Mouse (Mus musculus): ENCODE measurements at regions not wholly inside any gene's neighbourhood (a gene's known extent, or its start where the extent isn't known, plus 50 kb on each side); places are given as distances from the start of the nearest gene placed in this dataset.
"Not testable (repeated sequence)": the region's sequence is repeated elsewhere in the genome, so short reads cannot be mapped to it uniquely, and the experiment has no call there.

GRCm38 (mm10) chr1:88799789-88800188 is 97.8 kb upstream of the Arl4c start:
- peak; percentile 45; the same call in 1 of the 2 replicates for ATAC-seq
- Histone ChIP-seq H3K9me3 (replicated peaks; ENCODE audit: control insufficient read depth, low read length, poor library complexity, severe bottlenecking) (no peaks in the 10 kb centered on the region), H3K27me3 (ENCODE audit: control insufficient read depth, insufficient read depth, low read depth, low read length) (no peaks in the 10 kb centered on the region), H3K4me2 (ENCODE audit: low read length) (no peak overlapping the region), H3K4me1 (ENCODE audit: control insufficient read depth, insufficient read depth, low read length) (peaks cover 8% of the 10 kb centered on the region; the same call in 1 of the 2 replicates), H3K4me3 (ENCODE audit: low read depth, low read length) (no peak overlapping the region), H3K36me3 (ENCODE audit: control insufficient read depth, insufficient read depth, low read length) (no peaks in the 10 kb centered on the region), H3K27ac (ENCODE audit: low read length) (no peak overlapping the region), H3K9ac (ENCODE audit: low read depth, low read length) (no peak overlapping the region)
- WGBS, result 22% methylated on average over 8 of the region's 8 CpGs

GRCm38 (mm10) chr1:88800411-88800810 is 98.4 kb upstream of the Arl4c start:
- Histone ChIP-seq H3K27ac (ENCODE audit: low read length) (no peak overlapping the region), H3K36me3 (ENCODE audit: control insufficient read depth, insufficient read depth, low read length) (no peaks in the 10 kb centered on the region), H3K4me2 (ENCODE audit: low read length) (no peak overlapping the region), H3K4me3 (ENCODE audit: low read depth, low read length) (no peak overlapping the region), H3K9ac (ENCODE audit: low read depth, low read length) (no peak overlapping the region), H3K27me3 (ENCODE audit: control insufficient read depth, insufficient read depth, low read depth, low read length) (no peaks in the 10 kb centered on the region), H3K4me1 (ENCODE audit: control insufficient read depth, insufficient read depth, low read length) (peaks cover 8% of the 10 kb centered on the region; the same call in 1 of the 2 replicates), H3K9me3 (replicated peaks; ENCODE audit: control insufficient read depth, low read length, poor library complexity, severe bottlenecking) (no peaks in the 10 kb centered on the region)
- 31% methylated on average over 5 of the region's 5 CpGs for WGBS
- no peak; the same call in 1 of the 2 replicates for ATAC-seq

- H3K9me3 ChIP-seq (replicated peaks; ENCODE audit: control insufficient read depth, low read length, poor library complexity, severe bottlenecking); H3K4me2 ChIP-seq (ENCODE audit: low read length); H3K27me3 ChIP-seq (ENCODE audit: control insufficient read depth, insufficient read depth, low read depth, low read length); H3K4me3 ChIP-seq (ENCODE audit: low read depth, low read length); H3K9ac ChIP-seq (ENCODE audit: low read depth, low read length); H3K36me3 ChIP-seq (ENCODE audit: control insufficient read depth, insufficient read depth, low read length); ATAC-seq; H3K4me1 ChIP-seq (ENCODE audit: control insufficient read depth, insufficient read depth, low read length); H3K27ac ChIP-seq (ENCODE audit: low read length): not testable (repeated sequence)
Measured at GRCm38 (mm10) chr1:88801151-88801550, 99.1 kb upstream of the Arl4c start.

- Histone ChIP-seq H3K9ac (ENCODE audit: low read depth, low read length) (no peak overlapping the region), H3K4me1 (ENCODE audit: control insufficient read depth, insufficient read depth, low read length) (no peaks in the 10 kb centered on the region), H3K9me3 (replicated peaks; ENCODE audit: control insufficient read depth, low read length, poor library complexity, severe bottlenecking) (no peaks in the 10 kb centered on the region), H3K4me3 (ENCODE audit: low read depth, low read length) (no peak overlapping the region), H3K4me2 (ENCODE audit: low read length) (no peak overlapping the region), H3K27ac (ENCODE audit: low read length) (no peak overlapping the region), H3K27me3 (ENCODE audit: control insufficient read depth, insufficient read depth, low read depth, low read length) (no peaks in the 10 kb centered on the region), H3K36me3 (ENCODE audit: control insufficient read depth, insufficient read depth, low read length) (no peaks in the 10 kb centered on the region)
- WGBS, result 57% methylated on average over 6 of the region's 6 CpGs
- no peak for ATAC-seq
Measured at GRCm38 (mm10) chr1:88806960-88807359, 104.9 kb upstream of the Arl4c start.

GRCm38 (mm10) chr1:88807901-88808300 is 105.9 kb upstream of the Arl4c start:
- Histone ChIP-seq H3K9ac (ENCODE audit: low read depth, low read length) (no peak overlapping the region), H3K36me3 (ENCODE audit: control insufficient read depth, insufficient read depth, low read length) (no peaks in the 10 kb centered on the region)
- WGBS, result 90% methylated on average over 6 of the region's 6 CpGs

GRCm38 (mm10) chr1:88808508-88808907 is 106.5 kb upstream of the Arl4c start:
- H3K36me3 ChIP-seq (ENCODE audit: control insufficient read depth, insufficient read depth, low read length), result no peaks in the 10 kb centered on the region
- no peaks in the 10 kb centered on the region for H3K27me3 ChIP-seq (ENCODE audit: control insufficient read depth, insufficient read depth, low read depth, low read length)
- no peak overlapping the region for H3K4me2 ChIP-seq (ENCODE audit: low read length)
- no peak overlapping the region for H3K9ac ChIP-seq (ENCODE audit: low read depth, low read length)
- no peaks in the 10 kb centered on the region for H3K9me3 ChIP-seq (replicated peaks; ENCODE audit: control insufficient read depth, low read length, poor library complexity, severe bottlenecking)
- H3K4me1 ChIP-seq (ENCODE audit: control insufficient read depth, insufficient read depth, low read length), result peaks cover 5% of the 10 kb centered on the region
- H3K27ac ChIP-seq (ENCODE audit: low read length), result no peak overlapping the region
- WGBS, result 37% methylated on average over 3 of the region's 3 CpGs
- no peak overlapping the region for H3K4me3 ChIP-seq (ENCODE audit: low read depth, low read length)
- ATAC-seq, result no peak

More at GRCm38 (mm10) chr1:88807901-88808300, 105.9 kb upstream of the Arl4c start:
- Histone ChIP-seq H3K4me3 (ENCODE audit: low read depth, low read length) (no peak overlapping the region), H3K9me3 (replicated peaks; ENCODE audit: control insufficient read depth, low read length, poor library complexity, severe bottlenecking) (no peaks in the 10 kb centered on the region), H3K27ac (ENCODE audit: low read length) (no peak overlapping the region), H3K27me3 (ENCODE audit: control insufficient read depth, insufficient read depth, low read depth, low read length) (no peaks in the 10 kb centered on the region), H3K4me1 (ENCODE audit: control insufficient read depth, insufficient read depth, low read length) (no peaks in the 10 kb centered on the region), H3K4me2 (ENCODE audit: low read length) (no peak overlapping the region)
- no peak for ATAC-seq

GRCm38 (mm10) chr1:88809756-88810155 is 107.7 kb upstream of the Arl4c start:
- no peak overlapping the region for H3K4me2 ChIP-seq (ENCODE audit: low read length)
- WGBS, result 56% methylated on average over 2 of the region's 2 CpGs
- H3K27me3 ChIP-seq (ENCODE audit: control insufficient read depth, insufficient read depth, low read depth, low read length), result no peaks in the 10 kb centered on the region
- H3K27ac ChIP-seq (ENCODE audit: low read length), result no peak overlapping the region
- H3K4me1 ChIP-seq (ENCODE audit: control insufficient read depth, insufficient read depth, low read length), result peaks cover 8% of the 10 kb centered on the region
- ATAC-seq, result no peak
- H3K9me3 ChIP-seq (replicated peaks; ENCODE audit: control insufficient read depth, low read length, poor library complexity, severe bottlenecking), result no peaks in the 10 kb centered on the region
- no peak overlapping the region for H3K9ac ChIP-seq (ENCODE audit: low read depth, low read length)
- no peaks in the 10 kb centered on the region for H3K36me3 ChIP-seq (ENCODE audit: control insufficient read depth, insufficient read depth, low read length)
- no peak overlapping the region for H3K4me3 ChIP-seq (ENCODE audit: low read depth, low read length)

- Histone ChIP-seq H3K27me3 (ENCODE audit: control insufficient read depth, insufficient read depth, low read depth, low read length) (no peaks in the 10 kb centered on the region), H3K4me3 (ENCODE audit: low read depth, low read length) (no peak overlapping the region), H3K27ac (ENCODE audit: low read length) (0 out of 2 replicates have a peak overlapping the region, but pooled peaks have one; percentile 45), H3K9ac (ENCODE audit: low read depth, low read length) (no peak overlapping the region), H3K4me1 (ENCODE audit: control insufficient read depth, insufficient read depth, low read length) (peaks cover 8% of the 10 kb centered on the region), H3K4me2 (ENCODE audit: low read length) (no peak overlapping the region), H3K36me3 (ENCODE audit: control insufficient read depth, insufficient read depth, low read length) (no peaks in the 10 kb centered on the region), H3K9me3 (replicated peaks; ENCODE audit: control insufficient read depth, low read length, poor library complexity, severe bottlenecking) (no peaks in the 10 kb centered on the region)
- WGBS, result 15% methylated on average over 7 of the region's 7 CpGs
- 0 out of 2 replicates have a peak, but pooled peaks have one; percentile 21 for ATAC-seq
Measured at GRCm38 (mm10) chr1:88813200-88813599, 111.2 kb upstream of the Arl4c start.

- no peak overlapping the region for H3K27ac ChIP-seq (ENCODE audit: low read length)
- peaks cover 8% of the 10 kb centered on the region for H3K4me1 ChIP-seq (ENCODE audit: control insufficient read depth, insufficient read depth, low read length)
- no peak for ATAC-seq
- 91% methylated on average over 9 of the region's 9 CpGs for WGBS
- no peaks in the 10 kb centered on the region for H3K9me3 ChIP-seq (replicated peaks; ENCODE audit: control insufficient read depth, low read length, poor library complexity, severe bottlenecking)
- H3K27me3 ChIP-seq (ENCODE audit: control insufficient read depth, insufficient read depth, low read depth, low read length), result no peaks in the 10 kb centered on the region
- H3K4me2 ChIP-seq (ENCODE audit: low read length), result no peak overlapping the region
- H3K4me3 ChIP-seq (ENCODE audit: low read depth, low read length), result no peak overlapping the region
- H3K36me3 ChIP-seq (ENCODE audit: control insufficient read depth, insufficient read depth, low read length), result no peaks in the 10 kb centered on the region
- H3K9ac ChIP-seq (ENCODE audit: low read depth, low read length), result no peak overlapping the region
Measured at GRCm38 (mm10) chr1:88816376-88816945, 114.4 kb upstream of the Arl4c start.

Data from midbrain, embryonic 16.5 days (tissue).